Mouse (Mus musculus) hindbrain, embryonic 11.5 days (tissue): ENCODE measurements around the gene Mrpl28. TPM values are rescaled to one million over a fixed set of nuclear protein-coding genes. Genes with fewer than 3 reads are reported as not detected.
"Not testable (repeated sequence)": the region's sequence is repeated elsewhere in the genome, so short reads cannot be mapped to it uniquely, and the experiment has no call there.

Experiments used
- ATAC-seq: fragments of 200-750 bp; cut with Nextera tagmentation; 2 replicates; pipeline ENCODE4 v1.8.0; 2017; ENCODE audit warnings: mild to moderate bottlenecking, moderate TSS enrichment, moderate library complexity; ENCODE audit not compliant: low FRiP score
- DNase-seq: peaks from one replicate; pipeline ENCODE4 v3.0.0-alpha.2; 2015; ENCODE audit warnings: low spot score
- H3K27ac ChIP-seq: fragments of 300-500 bp; sonication (generic); 2 replicates; pipeline ENCODE4 v1.5.1; 2014; ENCODE audit warnings: mild to moderate bottlenecking, low read depth, low read length
- H3K27me3 ChIP-seq: fragments of 300-500 bp; sonication (generic); 2 replicates; pipeline ENCODE4 v1.6.1; 2014; ENCODE audit warnings: mild to moderate bottlenecking, low read length, moderate library complexity, mixed read lengths; ENCODE audit not compliant: control insufficient read depth, insufficient read depth
- H3K36me3 ChIP-seq: fragments of 300-500 bp; sonication (generic); 2 replicates; pipeline ENCODE4 v1.6.1; 2014; ENCODE audit warnings: mild to moderate bottlenecking, low read length, moderate library complexity, mixed read lengths; ENCODE audit not compliant: control insufficient read depth, insufficient read depth
- H3K4me1 ChIP-seq: fragments of 300-500 bp; sonication (generic); replicated peaks from 2 replicates; pipeline ENCODE4 v1.6.1; 2014; ENCODE audit warnings: low read length, mixed read lengths; ENCODE audit not compliant: control insufficient read depth, insufficient read depth
- H3K4me2 ChIP-seq: fragments of 300-500 bp; sonication (generic); replicated peaks from 2 replicates; pipeline ENCODE4 v1.6.1; 2014; ENCODE audit warnings: mild to moderate bottlenecking, low read depth, low read length
- H3K4me3 ChIP-seq: fragments of 300-500 bp; sonication (generic); 2 replicates; pipeline ENCODE4 v1.5.1; 2014; ENCODE audit warnings: low read depth, low read length
- H3K9ac ChIP-seq: fragments of 300-500 bp; sonication (generic); 2 replicates; pipeline ENCODE4 v1.6.1; 2014; ENCODE audit warnings: low read depth, low read length
- H3K9me3 ChIP-seq: fragments of 300-500 bp; sonication (generic); 2 replicates; pipeline ENCODE4 v1.6.1; 2016; ENCODE audit warnings: low read length; ENCODE audit not compliant: control insufficient read depth
- WGBS: fragments of 180-500 bp; shearing (Covaris S2); extraction: QIAGEN DNeasy Blood & Tissue Kit; methylation state at CpG from one replicate; pipeline ENCODE4 v1.1.7; 2014; 5-methylcytosine and 5-hydroxymethylcytosine counted together
- polyA plus RNA-seq: library from polyadenylated mRNA; unstranded; fragments of >200 nt; fragmentation: Nextera tagmentation; extraction: Ambion mirVana; gene quantifications from 2 replicates; pipeline ENCODE4 v1.2.1, GENCODE M21; 2014

The Mrpl28 gene
- polyA plus RNA-seq, 1 experiment from 2014 or later = 244 TPM

DNA sequence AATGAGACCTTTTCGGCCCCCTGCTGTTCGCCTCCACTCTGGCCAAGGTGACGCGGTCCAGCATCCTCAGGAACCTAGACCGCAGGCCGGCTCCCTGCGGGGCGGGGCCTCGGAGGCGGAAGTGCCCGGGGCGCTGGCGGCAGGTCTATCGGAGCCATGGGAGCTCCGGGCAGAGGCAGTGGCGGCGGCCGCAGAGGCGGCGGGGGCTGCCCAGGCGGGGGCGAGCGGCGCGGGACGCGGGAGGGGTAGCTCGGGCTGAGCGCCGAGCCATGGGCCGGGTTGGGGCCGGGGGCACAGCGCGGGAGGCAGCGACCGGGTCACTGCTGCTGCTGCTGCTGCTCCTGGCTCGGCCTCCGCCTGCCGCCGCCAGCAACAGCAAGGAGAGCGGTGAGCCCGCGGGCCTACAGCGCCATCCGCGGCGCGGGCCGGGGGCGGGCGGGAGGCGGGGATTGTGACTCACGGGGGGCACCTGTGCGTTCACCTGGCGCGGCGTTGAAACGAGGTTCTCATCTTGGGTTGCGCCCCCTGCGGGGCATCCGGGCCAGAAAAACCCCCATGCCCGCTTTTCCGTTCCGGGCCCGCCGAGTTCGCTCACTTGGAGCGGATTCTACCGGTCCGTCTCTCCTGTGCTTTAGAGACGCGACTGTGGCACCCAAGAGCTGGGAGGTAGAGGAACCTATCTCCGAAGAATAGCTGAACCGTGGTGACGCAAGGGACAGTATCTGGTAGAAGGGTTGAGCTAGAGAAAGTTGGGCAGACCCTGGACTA lies 9.9 kb upstream of the Mrpl28 start, which contains the start of gene Tmem8:
Gene Tmem8, plus strand, starts transcription at position 119 of the 768 bp plus-strand sequence.
- Histone ChIP-seq H3K9me3 (no peaks in the 10 kb centered on the region), H3K4me1 (peaks cover 5% of the 10 kb centered on the region), H3K27ac (no peak within 1 kb of the TSS), H3K4me3 (peak within 1 kb of the TSS; percentile 79), H3K9ac (peak within 1 kb of the TSS; percentile 75), H3K36me3 (no peaks in the 10 kb centered on the region), H3K27me3 (peaks cover 42% of the 10 kb centered on the region), H3K4me2 (peak within 1 kb of the TSS; percentile 98)
- ATAC-seq = peak; percentile 75
- WGBS = 1% methylated on average over 56 of the region's 75 CpGs
- peak; percentile 77 for DNase-seq

DNA sequence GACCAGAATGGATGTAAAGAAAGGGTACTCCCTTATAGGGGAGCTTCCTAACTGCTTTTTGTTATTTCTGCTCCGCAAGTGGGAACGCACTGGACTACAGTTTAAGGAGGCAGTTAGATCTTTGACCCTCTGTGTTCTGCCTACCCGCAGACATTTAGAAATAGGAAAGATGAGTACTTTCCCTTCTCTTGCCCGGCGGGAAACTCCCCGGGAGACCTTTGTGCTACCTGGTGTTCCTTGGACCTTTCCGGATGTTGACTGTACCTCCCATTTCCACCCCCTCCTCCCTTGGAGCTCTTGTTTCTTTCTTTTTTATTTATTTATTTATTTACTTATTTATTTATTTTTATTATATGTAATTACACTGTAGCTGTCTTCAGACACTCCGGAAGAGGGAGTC lies 9.2 kb upstream of the Mrpl28 start:
- WGBS = 11% methylated on average over 8 of the region's 8 CpGs
- H3K27ac ChIP-seq = no peak overlapping the region
- no peaks in the 10 kb centered on the region for H3K36me3 ChIP-seq
- H3K4me3 ChIP-seq = peak overlapping the region; percentile 79
- no peak overlapping the region for H3K9ac ChIP-seq
- DNase-seq (no peak), ATAC-seq (no peak)
- H3K4me2 ChIP-seq = peak overlapping the region; percentile 98
- H3K27me3 ChIP-seq = peaks cover 42% of the 10 kb centered on the region
- H3K9me3 ChIP-seq = no peaks in the 10 kb centered on the region
- H3K4me1 ChIP-seq = peaks cover 5% of the 10 kb centered on the region

DNA sequence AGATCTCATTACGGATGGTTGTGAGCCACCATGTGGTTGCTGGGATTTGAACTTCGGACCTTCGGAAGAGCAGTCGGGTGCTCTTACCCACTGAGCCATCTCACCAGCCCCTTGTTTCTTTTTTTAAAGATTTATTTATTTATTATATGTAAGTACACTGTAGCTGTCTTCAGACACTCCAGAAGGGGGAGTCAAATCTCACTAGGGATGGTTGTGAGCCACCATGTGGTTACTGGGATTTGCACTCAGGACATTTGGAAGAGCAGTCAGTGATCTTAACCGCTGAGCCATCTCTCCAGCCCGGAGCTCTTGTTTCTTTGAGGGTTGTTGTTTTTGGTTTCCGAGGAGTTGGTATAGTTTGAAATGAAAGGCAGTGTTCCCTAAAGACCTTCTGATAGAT lies 8.8 kb upstream of the Mrpl28 start:
- H3K27me3 ChIP-seq = peaks cover 42% of the 10 kb centered on the region
- H3K9me3 ChIP-seq, H3K9ac ChIP-seq, H3K4me1 ChIP-seq, ATAC-seq, DNase-seq, H3K4me2 ChIP-seq, H3K27ac ChIP-seq, H3K4me3 ChIP-seq, H3K36me3 ChIP-seq: not testable (repeated sequence)
- WGBS = 62% methylated on average over 7 of the region's 7 CpGs

DNA sequence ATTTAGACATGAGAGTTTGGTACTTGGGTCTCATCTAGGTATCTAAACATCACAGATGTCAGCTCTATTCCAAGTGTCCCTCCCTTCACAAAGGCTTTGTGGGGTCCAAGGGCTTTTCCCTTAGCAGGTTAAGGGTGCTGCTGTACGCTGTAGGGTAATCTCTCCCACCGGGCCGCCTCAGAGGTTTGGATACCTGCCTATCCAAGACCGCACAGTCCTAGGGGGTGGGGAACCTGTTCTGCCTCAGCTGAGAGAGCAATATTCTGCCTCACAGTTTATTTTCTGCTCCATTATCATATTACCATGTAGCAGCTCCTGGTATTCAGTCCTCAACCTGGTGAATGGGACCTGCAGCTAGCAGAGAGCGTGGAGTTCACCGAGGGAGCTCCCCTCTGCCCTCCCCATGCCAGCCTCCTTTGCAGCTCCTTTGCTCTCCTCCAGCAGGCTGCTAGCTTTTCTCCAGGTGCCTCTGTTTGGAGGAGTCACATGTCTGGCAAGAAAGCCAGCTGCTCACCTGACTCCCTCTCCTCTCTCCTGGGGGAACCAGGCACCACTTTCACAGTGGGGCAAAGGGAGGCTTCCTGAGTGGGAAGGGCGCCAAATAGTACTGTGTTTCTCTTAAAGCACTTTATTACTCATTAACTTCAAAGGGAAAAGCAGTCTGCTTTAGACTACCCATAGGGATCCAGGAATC lies 7.9 kb upstream of the Mrpl28 start:
- H3K27me3 ChIP-seq = peaks cover 42% of the 10 kb centered on the region
- no peak overlapping the region for H3K9ac ChIP-seq
- 81% methylated on average over 7 of the region's 7 CpGs for WGBS

DNA sequence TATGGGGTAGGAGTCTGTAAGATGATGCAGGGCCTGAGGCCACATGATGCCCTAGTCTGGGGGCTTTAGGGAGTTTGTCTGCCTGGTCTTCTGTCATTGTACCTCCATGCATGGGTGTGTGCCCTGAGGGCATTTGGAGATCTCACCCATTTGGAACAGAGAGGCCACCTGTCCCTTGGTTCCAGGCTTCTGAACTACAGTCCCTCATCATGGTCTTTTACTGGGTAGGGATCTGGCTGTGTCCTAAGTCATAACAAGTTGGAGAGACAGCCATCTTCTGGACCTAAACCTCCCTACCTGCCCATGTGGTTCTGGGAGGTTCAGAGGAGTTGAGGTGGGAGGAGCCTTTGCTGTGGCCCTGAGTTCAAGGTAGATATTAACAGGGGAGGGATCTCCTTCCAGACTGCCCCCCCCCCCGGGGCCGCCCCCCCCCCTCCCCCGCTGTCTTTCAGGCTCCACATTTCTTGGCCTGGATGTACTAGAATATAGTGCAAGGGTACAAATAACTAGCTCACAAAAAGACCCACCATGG lies 7.3 kb upstream of the Mrpl28 start:
- H3K27me3 ChIP-seq = peaks cover 37% of the 10 kb centered on the region
- ATAC-seq (no peak), DNase-seq (no peak)
- no peak overlapping the region for H3K9ac ChIP-seq
- no CpG with 5 or more reads among the region's 3 CpGs for WGBS
- H3K4me3 ChIP-seq = no peak overlapping the region
- H3K9me3 ChIP-seq = no peaks in the 10 kb centered on the region
- no peaks in the 10 kb centered on the region for H3K36me3 ChIP-seq
- peaks cover 5% of the 10 kb centered on the region for H3K4me1 ChIP-seq
- H3K27ac ChIP-seq = no peak overlapping the region
- no peak overlapping the region for H3K4me2 ChIP-seq

More for the DNA sequence above, 7.9 kb upstream of the Mrpl28 start:
- Histone ChIP-seq H3K4me3 (no peak overlapping the region), H3K36me3 (no peaks in the 10 kb centered on the region), H3K27ac (no peak overlapping the region), H3K9me3 (no peaks in the 10 kb centered on the region), H3K4me2 (no peak overlapping the region), H3K4me1 (peaks cover 5% of the 10 kb centered on the region)
- DNase-seq (no peak), ATAC-seq (no peak)

DNA sequence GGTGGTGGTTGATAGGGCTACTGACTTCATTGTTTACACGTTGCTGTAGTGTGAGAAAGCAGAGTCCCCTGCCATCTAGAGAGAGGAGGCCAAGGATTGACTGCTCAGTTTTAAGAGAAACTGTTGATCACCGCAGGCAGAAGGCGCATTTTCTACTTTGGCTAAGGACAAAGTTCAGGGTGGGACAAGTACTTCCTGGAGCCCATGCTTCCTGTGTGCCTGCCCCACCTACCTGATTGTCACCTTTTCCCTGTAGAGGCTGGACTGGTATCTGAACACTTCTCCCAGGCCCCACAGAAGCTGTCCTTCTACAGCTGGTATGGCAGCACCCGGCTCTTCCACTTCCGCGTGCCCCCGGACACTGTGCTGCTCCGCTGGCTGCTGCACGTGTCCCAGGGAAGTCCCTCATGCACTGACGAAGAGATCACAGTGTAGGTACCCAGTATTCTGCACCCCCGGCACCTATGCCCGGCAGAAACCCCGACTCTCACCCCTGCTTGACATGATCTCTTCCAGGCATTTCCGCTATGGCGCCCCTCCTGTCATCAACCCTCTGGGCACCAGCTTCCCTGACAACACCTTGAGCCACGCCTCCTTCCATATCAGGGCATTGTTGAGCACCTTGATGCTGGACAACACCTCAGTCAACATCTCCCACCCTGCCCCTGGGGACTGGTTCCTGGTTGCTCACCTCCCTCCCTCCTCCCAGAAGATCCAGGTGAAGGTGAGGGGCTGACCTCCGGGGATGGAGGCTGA lies 6.6 kb upstream of the Mrpl28 start:
- H3K4me3 ChIP-seq = no peak overlapping the region
- peaks cover 31% of the 10 kb centered on the region for H3K27me3 ChIP-seq

DNA sequence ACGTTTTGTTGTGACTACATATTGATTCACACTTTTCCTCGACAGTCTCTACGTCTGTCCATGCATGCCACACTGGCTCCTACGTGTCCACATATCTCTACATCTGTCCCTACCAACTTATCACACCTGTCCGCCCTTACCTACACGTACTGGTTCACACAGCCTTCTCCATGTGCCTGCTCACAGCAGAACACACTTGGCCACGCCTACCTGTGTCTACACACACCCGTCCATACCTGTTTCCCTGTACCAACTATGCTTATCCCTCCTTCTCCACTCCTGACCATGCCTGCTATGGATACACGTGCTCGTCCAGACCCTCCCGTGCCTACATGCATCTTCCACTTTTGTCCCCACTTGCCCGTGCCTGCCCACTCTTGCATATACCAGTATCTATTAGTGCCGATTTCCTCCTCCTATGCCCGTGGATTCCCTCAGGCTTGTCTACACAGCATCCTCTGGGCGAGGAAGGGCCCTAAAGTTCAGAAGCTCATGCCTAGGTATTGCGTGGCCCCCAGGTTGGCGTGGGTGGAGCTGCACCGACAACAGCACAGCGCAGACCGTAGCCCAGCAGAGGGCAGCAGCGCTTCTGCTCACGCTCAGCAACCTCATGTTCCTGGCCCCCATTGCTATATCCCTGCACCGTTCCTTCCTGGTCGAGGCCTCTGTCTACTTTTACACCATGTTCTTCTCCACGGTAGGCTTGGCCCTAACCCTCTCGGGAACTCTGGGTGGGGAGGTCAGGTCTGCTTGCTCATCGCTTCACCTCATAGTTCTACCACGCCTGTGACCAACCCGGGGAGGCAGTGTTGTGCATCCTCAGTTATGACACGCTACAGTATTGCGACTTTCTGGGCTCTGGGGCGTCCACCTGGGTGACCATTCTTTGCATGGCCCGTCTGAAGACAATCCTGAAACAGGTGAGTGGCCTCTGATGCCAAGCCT lies 3.3 kb upstream of the Mrpl28 start:
- Histone ChIP-seq H3K9ac (no peak overlapping the region), H3K27ac (no peak overlapping the region), H3K9me3 (no peaks in the 10 kb centered on the region), H3K4me1 (peaks cover 7% of the 10 kb centered on the region), H3K27me3 (peaks cover 8% of the 10 kb centered on the region), H3K4me3 (no peak overlapping the region), H3K4me2 (no peak overlapping the region), H3K36me3 (no peaks in the 10 kb centered on the region)
- WGBS = 52% methylated on average over 33 of the region's 33 CpGs
- DNase-seq (peak; percentile 79), ATAC-seq (no peak)

More for the DNA sequence above, 6.6 kb upstream of the Mrpl28 start:
- WGBS = 88% methylated on average over 17 of the region's 17 CpGs
- ATAC-seq = no peak
- H3K27ac ChIP-seq = no peak overlapping the region
- no peak overlapping the region for H3K4me2 ChIP-seq
- no peaks in the 10 kb centered on the region for H3K9me3 ChIP-seq
- no peak for DNase-seq
- H3K4me1 ChIP-seq = peaks cover 5% of the 10 kb centered on the region
- no peaks in the 10 kb centered on the region for H3K36me3 ChIP-seq
- no peak overlapping the region for H3K9ac ChIP-seq
